Mouse (Mus musculus): ENCODE measurements around the gene Kcnn1.

DNA sequence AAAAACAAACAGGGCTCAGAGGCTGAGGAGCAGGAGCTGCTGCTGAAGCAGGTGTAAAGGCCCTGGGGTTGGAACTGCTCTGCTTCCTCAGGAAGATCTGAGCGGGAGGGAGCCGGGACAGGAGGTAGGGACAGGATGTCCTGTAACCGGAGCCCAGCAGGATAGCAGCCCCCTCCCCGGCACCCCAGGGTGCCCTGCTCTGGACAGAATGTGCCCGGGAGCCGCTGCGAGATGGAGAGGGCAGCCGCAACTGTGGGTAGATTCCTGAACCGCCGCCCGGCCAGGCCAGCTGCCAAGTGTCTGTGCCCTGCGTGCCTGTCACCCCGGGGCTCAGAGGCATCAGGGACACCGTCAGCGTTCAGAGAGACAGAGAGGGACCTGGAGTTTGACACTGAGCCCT is 29.5 kb downstream of the Kcnn1 start:
- no peak for TF ChIP-seq CTCF (IDR thresholded peaks at IDR 0.05; ENCODE audit: low read depth, low read length)
- no peak for TF ChIP-seq POLR2A (IDR thresholded peaks at IDR 0.05; ENCODE audit: borderline replicate concordance, low read depth, low read length)
